Mouse (Mus musculus): ENCODE data around the gene 1700016C15Rik.
A peak's percentile ranks its signal among the peaks of the same experiment; 100 is the strongest.

Gene 1700016C15Rik

GRCm38 (mm10) chr1:177717057-177717835 lies 12.4 kb upstream of the 1700016C15Rik start:
- DNase-seq (ENCODE audit: extremely low read depth, low read depth): no peak

GRCm38 (mm10) chr1:177718340-177719028 lies 11.1 kb upstream of the 1700016C15Rik start:
- DNase-seq (ENCODE audit: extremely low read depth, low read depth): no peak

- DNase-seq (ENCODE audit: extremely low read depth, low read depth): no peak
These were observed 10.6 kb upstream of the 1700016C15Rik start for GRCm38 (mm10) chr1:177719029-177719427.

GRCm38 (mm10) chr1:177723786-177724185 lies 5.8 kb upstream of the 1700016C15Rik start:
- DNase-seq (ENCODE audit: extremely low read depth, low read depth): no peak

GRCm38 (mm10) chr1:177726870-177727269 lies 2.7 kb upstream of the 1700016C15Rik start:
- no peak for DNase-seq (ENCODE audit: extremely low read depth, low read depth)

GRCm38 (mm10) chr1:177727883-177728525 lies 1.6 kb upstream of the 1700016C15Rik start:
- no peak for DNase-seq (ENCODE audit: extremely low read depth, low read depth)

GRCm38 (mm10) chr1:177731973-177732372 lies 2.4 kb downstream of the 1700016C15Rik start:
- DNase-seq (ENCODE audit: extremely low read depth, low read depth): no peak

- DNase-seq (ENCODE audit: extremely low read depth, low read depth): no peak
These were observed 8.0 kb downstream of the 1700016C15Rik start for GRCm38 (mm10) chr1:177737505-177738105.

GRCm38 (mm10) chr1:177740707-177741106 lies 11.1 kb downstream of the 1700016C15Rik start:
- DNase-seq (ENCODE audit: extremely low read depth, low read depth): no peak

GRCm38 (mm10) chr1:177742119-177742518 lies 12.5 kb downstream of the 1700016C15Rik start:
- DNase-seq (ENCODE audit: extremely low read depth, low read depth): no peak

- DNase-seq (ENCODE audit: extremely low read depth, low read depth): no peak
These were observed 15.1 kb downstream of the 1700016C15Rik start for GRCm38 (mm10) chr1:177744521-177745325.

GRCm38 (mm10) chr1:177747869-177748540 lies 18.4 kb downstream of the 1700016C15Rik start:
- no peak for DNase-seq (ENCODE audit: extremely low read depth, low read depth)

- no peak for DNase-seq (ENCODE audit: extremely low read depth, low read depth)
These were observed 23.9 kb downstream of the 1700016C15Rik start for GRCm38 (mm10) chr1:177753496-177753895.

- no peak for DNase-seq (ENCODE audit: extremely low read depth, low read depth)
These were observed 27.6 kb downstream of the 1700016C15Rik start for GRCm38 (mm10) chr1:177757249-177757648.

GRCm38 (mm10) chr1:177768931-177769330 lies 39.3 kb downstream of the 1700016C15Rik start:
- no peak for DNase-seq (ENCODE audit: extremely low read depth, low read depth)

- no peak for DNase-seq (ENCODE audit: extremely low read depth, low read depth)
These were observed 47.8 kb downstream of the 1700016C15Rik start for GRCm38 (mm10) chr1:177777397-177777796.

GRCm38 (mm10) chr1:177792835-177793234 lies 63.2 kb downstream of the 1700016C15Rik start:
- no peak for DNase-seq (ENCODE audit: extremely low read depth, low read depth)

GRCm38 (mm10) chr1:177794866-177795265 lies 65.3 kb downstream of the 1700016C15Rik start:
- DNase-seq (ENCODE audit: extremely low read depth, low read depth): no peak

GRCm38 (mm10) chr1:177795421-177796192 lies 66.0 kb downstream of the 1700016C15Rik start:
- peak; percentile 25 for DNase-seq (ENCODE audit: extremely low read depth, low read depth)

Data from MEL-GATA-1-ER (cell line).